Mouse (Mus musculus): Measurements from ENCODE around the gene Treh. TPM values are rescaled to one million over a fixed set of nuclear protein-coding genes. Genes with fewer than 3 reads are reported as not detected.

Treh gene
- total and polyA plus RNA-seq, 2 experiments from 2014 or later, result not detected

DNA sequence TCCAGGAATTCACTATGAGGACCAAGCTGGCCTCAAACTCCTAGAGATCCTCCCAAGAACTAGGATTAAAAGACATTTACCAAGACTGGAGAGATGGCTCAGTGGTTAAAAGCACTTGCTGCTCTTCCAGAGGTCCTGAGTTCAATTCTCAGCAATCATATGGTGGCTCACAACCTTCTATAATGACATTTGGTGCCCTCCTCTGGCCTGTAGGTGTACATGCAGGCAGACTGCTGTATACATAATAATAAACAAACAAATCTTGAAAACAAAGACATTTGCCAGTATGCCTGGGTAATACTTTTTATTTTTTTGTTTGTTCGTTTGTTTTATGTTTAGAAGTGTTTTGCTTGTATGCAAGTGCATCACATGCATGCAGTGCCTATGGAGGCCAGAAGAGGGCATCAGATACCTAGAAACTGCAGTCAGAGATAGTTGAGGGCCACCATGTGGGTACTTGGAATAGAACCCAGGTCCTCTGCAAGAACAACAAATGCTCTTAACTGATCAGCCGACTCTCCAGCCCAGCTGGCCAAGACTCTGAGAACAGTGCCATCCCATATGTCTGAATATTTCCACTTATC is 5.3 kb downstream of the Treh start:
- ATAC-seq (no peak), DNase-seq (no peak)
- Histone ChIP-seq H3K4me2 (ENCODE audit: low read depth) (no peak overlapping the region), H3K9me3 (ENCODE audit: low read length) (no peaks in the 10 kb centered on the region), H3K27ac (ENCODE audit: low read depth, low read length) (no peak overlapping the region), H3K9ac (no peak overlapping the region), H3K4me3 (ENCODE audit: low read depth, low read length) (no peak overlapping the region), H3K36me3 (ENCODE audit: insufficient read depth) (no peaks in the 10 kb centered on the region), H3K27me3 (ENCODE audit: insufficient read depth, low read length) (no peaks in the 10 kb centered on the region), H3K4me1 (ENCODE audit: insufficient read depth) (no peaks in the 10 kb centered on the region)
- TF ChIP-seq CTCF (IDR thresholded peaks at IDR 0.05; ENCODE audit: low read depth), result peak; percentile 26; the same call in 1 of the 2 replicates
- 92% methylated on average over 2 of the region's 2 CpGs for WGBS

DNA sequence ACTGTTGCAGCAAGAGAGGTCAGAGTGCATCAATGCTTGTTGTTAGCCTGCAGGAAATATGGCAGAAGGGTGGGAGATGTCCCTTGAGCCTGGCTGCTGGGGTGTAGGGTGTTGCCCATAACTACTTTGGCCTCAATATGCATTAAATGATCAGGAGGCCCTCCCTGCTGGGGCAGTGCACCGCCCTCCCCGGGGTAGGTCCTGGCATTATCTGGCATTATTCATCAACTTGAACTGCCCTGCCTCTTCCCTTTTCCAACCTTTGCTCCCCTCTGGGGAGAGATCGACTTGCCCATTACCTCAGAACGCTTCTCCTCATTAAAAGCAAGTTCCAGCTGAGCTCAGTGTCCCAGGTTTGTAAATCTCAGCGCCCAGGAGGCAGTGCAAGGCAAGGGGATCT is 6.5 kb downstream of the Treh start:
- TF ChIP-seq CTCF (IDR thresholded peaks at IDR 0.05; ENCODE audit: low read depth), result no peak
- H3K4me1 ChIP-seq (ENCODE audit: insufficient read depth), result no peaks in the 10 kb centered on the region
- no peak overlapping the region for H3K27ac ChIP-seq (ENCODE audit: low read depth, low read length)
- H3K9ac ChIP-seq, result no peak overlapping the region
- DNase-seq (no peak), ATAC-seq (no peak)
- H3K4me2 ChIP-seq (ENCODE audit: low read depth), result no peak overlapping the region
- WGBS, result 68% methylated on average over 5 of the region's 5 CpGs
- no peak overlapping the region for H3K4me3 ChIP-seq (ENCODE audit: low read depth, low read length)
- no peaks in the 10 kb centered on the region for H3K9me3 ChIP-seq (ENCODE audit: low read length)
- no peaks in the 10 kb centered on the region for H3K27me3 ChIP-seq (ENCODE audit: insufficient read depth, low read length)
- H3K36me3 ChIP-seq (ENCODE audit: insufficient read depth), result no peaks in the 10 kb centered on the region

DNA sequence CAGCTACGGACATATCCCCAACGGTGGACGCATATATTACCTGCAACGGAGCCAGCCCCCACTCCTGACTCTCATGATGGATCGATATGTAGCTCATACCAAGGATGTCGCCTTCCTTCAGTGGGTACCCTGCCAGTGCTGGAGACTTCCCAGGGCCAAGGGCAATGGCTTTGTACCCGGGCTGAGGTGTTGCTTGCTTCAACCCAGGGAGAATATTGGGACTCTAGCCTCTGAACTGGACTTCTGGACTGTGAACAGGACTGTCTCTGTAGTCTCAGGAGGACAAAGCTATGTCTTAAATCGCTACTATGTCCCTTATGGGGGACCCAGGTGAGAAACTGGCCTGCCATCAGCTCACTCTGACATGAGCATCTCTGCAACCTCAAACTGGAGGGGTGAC is 10.0 kb downstream of the Treh start:
- 89% methylated on average over 8 of the region's 8 CpGs for whole genome bisulfite sequencing

DNA sequence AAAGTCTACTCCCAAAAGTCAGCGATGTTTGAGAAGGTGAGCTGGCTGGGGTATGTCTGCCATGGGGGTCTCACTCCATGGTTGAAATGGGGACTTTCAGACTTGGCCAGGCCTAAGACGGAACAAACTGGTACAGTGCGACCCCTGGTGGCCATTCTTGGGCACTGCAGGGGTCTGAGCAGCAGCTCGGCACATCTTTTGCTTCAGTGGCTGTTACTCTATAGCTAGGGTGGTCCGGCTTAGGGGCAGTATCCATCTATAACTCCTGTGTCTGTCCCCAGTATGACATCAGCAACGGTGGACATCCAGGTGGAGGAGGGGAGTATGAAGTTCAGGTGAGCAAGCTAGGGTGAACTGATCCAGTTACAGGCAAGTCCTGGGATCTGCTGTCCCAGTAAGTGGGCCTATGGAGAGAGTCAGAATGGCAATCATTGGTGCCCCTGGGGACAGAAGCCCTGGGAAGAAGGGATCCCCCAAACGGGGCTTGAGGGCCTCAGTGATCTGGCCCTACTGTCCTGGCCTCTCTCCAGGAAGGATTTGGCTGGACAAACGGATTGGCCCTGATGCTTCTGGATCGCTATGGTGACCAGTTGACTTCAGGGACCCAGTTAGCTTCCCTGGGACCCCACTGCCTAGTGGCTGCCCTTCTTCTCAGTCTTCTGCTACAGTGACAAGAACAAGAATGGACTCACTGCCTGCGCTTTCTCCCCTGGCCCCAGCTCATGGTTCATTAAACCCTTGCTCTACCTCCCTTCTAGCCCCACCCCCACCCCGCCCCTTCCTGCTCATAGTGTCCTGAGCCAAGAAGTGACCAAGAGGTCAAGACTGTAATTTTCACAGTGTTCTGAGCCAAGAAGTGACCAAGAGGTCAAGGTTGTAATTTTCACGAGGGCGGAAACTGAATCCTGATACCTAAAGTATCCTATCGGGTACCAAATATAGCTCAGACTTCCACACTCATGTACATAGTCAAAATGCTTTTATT is 12.6 kb downstream of the Treh start:
- Histone ChIP-seq H3K27ac (ENCODE audit: low read depth, low read length) (peak overlapping the region; percentile 21; the same call in 1 of the 2 replicates), H3K4me1 (ENCODE audit: insufficient read depth) (no peaks in the 10 kb centered on the region), H3K9me3 (ENCODE audit: low read length) (no peaks in the 10 kb centered on the region), H3K36me3 (ENCODE audit: insufficient read depth) (peaks cover 23% of the 10 kb centered on the region), H3K27me3 (ENCODE audit: insufficient read depth, low read length) (no peaks in the 10 kb centered on the region), H3K4me3 (ENCODE audit: low read depth, low read length) (no peak overlapping the region), H3K9ac (no peak overlapping the region), H3K4me2 (ENCODE audit: low read depth) (no peak overlapping the region)
- TF ChIP-seq CTCF (IDR thresholded peaks at IDR 0.05; ENCODE audit: low read depth), result peak; percentile 99
- peak; percentile 89 for DNase-seq
- WGBS, result 35% methylated on average over 14 of the region's 14 CpGs
- peak; percentile 75 for ATAC-seq

More for the DNA sequence above, 10.0 kb downstream of the Treh start:
- H3K27me3 ChIP-seq (ENCODE audit: insufficient read depth, low read length), result no peaks in the 10 kb centered on the region
- no peaks in the 10 kb centered on the region for H3K4me1 ChIP-seq (ENCODE audit: insufficient read depth)
- no peak overlapping the region for H3K9ac ChIP-seq
- H3K4me2 ChIP-seq (ENCODE audit: low read depth), result no peak overlapping the region
- H3K27ac ChIP-seq (ENCODE audit: low read depth, low read length), result no peak overlapping the region
- H3K36me3 ChIP-seq (ENCODE audit: insufficient read depth), result peaks cover 19% of the 10 kb centered on the region
- H3K9me3 ChIP-seq (ENCODE audit: low read length), result no peaks in the 10 kb centered on the region
- no peak for ATAC-seq
- no peak for TF ChIP-seq CTCF (IDR thresholded peaks at IDR 0.05; ENCODE audit: low read depth)
- DNase-seq, result no peak
- no peak overlapping the region for H3K4me3 ChIP-seq (ENCODE audit: low read depth, low read length)

DNA sequence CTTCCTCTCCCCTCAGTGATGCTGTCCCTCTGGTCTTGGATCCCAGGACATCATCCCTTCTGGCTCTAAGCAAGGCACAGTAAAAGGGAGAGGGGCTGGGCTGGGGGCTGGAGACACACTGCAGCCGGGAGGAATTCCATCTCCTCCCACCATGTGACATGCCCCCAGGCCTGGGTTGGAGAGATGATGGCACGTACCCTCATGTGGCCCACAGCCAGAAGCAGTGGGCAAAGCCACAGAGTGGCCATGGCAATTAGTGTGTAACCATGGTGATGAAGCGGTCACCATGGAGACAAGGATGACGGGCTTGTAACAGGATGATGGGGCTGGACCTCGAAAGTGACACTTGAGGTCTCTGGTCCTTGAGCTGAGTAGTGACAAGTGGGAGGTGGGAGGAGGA is 13.6 kb downstream of the Treh start:
- WGBS, result 20% methylated on average over 5 of the region's 5 CpGs
- H3K9me3 ChIP-seq (ENCODE audit: low read length), result no peaks in the 10 kb centered on the region
- H3K4me2 ChIP-seq (ENCODE audit: low read depth), result no peak overlapping the region
- H3K27ac ChIP-seq (ENCODE audit: low read depth, low read length), result 0 out of 2 replicates have a peak overlapping the region, but pooled peaks have one; percentile 21
- DNase-seq, result peak; percentile 68
- H3K4me1 ChIP-seq (ENCODE audit: insufficient read depth), result no peaks in the 10 kb centered on the region
- H3K9ac ChIP-seq, result no peak overlapping the region
- H3K36me3 ChIP-seq (ENCODE audit: insufficient read depth), result peaks cover 31% of the 10 kb centered on the region
- peak; percentile 60 for ATAC-seq
- TF ChIP-seq CTCF (IDR thresholded peaks at IDR 0.05; ENCODE audit: low read depth), result no peak
- no peak overlapping the region for H3K4me3 ChIP-seq (ENCODE audit: low read depth, low read length)
- no peaks in the 10 kb centered on the region for H3K27me3 ChIP-seq (ENCODE audit: insufficient read depth, low read length)

DNA sequence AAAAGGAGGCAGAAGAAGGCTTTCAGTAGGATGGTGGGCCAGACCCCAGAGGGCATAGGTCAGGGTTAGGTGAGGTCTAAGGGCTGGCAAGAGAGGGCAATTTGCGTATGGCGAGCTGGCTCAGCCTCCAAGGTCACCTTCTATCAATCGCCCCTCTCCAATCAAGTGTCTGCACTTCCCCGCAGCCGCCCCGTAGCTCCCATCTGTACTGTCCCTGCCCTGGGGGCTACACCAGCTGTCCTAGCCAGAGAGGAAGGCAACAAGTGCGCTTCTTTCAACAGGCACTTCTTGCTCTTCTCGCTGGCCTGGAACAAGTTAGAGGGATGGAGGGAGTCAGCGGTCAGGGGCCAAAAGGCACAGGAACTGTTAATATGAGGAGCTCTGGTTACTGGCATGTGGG is 15.0 kb downstream of the Treh start:
- H3K36me3 ChIP-seq (ENCODE audit: insufficient read depth), result peaks cover 38% of the 10 kb centered on the region
- H3K27ac ChIP-seq (ENCODE audit: low read depth, low read length), result no peak overlapping the region
- H3K4me3 ChIP-seq (ENCODE audit: low read depth, low read length), result no peak overlapping the region
- ATAC-seq, result no peak
- H3K27me3 ChIP-seq (ENCODE audit: insufficient read depth, low read length), result no peaks in the 10 kb centered on the region
- DNase-seq, result no peak
- no peak overlapping the region for H3K9ac ChIP-seq
- TF ChIP-seq CTCF (IDR thresholded peaks at IDR 0.05; ENCODE audit: low read depth), result no peak
- no peaks in the 10 kb centered on the region for H3K9me3 ChIP-seq (ENCODE audit: low read length)
- no peak overlapping the region for H3K4me2 ChIP-seq (ENCODE audit: low read depth)
- 77% methylated on average over 9 of the region's 9 CpGs for WGBS
- no peaks in the 10 kb centered on the region for H3K4me1 ChIP-seq (ENCODE audit: insufficient read depth)

DNA sequence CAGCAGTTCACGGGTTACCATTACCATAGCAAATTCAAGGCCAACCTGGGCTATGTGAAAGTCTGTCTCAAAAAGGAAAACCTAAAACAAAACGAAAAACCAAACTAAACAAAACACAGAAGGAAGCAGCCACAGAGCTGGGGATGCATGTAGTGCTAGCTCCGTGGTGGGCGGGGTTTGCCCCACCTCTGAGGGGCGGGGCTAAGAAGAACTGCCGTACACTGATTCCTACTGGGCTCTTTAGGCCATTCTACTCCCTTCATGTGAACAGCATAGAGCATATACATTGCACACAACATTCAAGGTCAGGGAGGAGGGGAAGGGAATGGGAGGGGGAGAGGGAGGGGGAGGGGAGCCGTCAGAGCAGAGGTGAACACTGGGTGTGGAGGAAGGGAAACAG is 17.6 kb downstream of the Treh start:
- H3K4me1 ChIP-seq (ENCODE audit: insufficient read depth), result no peaks in the 10 kb centered on the region
- ATAC-seq (no peak), DNase-seq (no peak)
- peaks cover 61% of the 10 kb centered on the region for H3K36me3 ChIP-seq (ENCODE audit: insufficient read depth)
- H3K4me2 ChIP-seq (ENCODE audit: low read depth), result no peak overlapping the region
- H3K27me3 ChIP-seq (ENCODE audit: insufficient read depth, low read length), result no peaks in the 10 kb centered on the region
- no peaks in the 10 kb centered on the region for H3K9me3 ChIP-seq (ENCODE audit: low read length)
- WGBS, result 43% methylated on average over 7 of the region's 7 CpGs
- H3K9ac ChIP-seq, result no peak overlapping the region
- no peak overlapping the region for H3K4me3 ChIP-seq (ENCODE audit: low read depth, low read length)
- no peak overlapping the region for H3K27ac ChIP-seq (ENCODE audit: low read depth, low read length)
- no peak for TF ChIP-seq CTCF (IDR thresholded peaks at IDR 0.05; ENCODE audit: low read depth)
